Mouse (Mus musculus) E14TG2a.4 (cell line): ENCODE results near the gene Elob.

ENCODE experiments used
- CTCF ChIP-seq: conservative IDR thresholded peaks from 2 replicates; pipeline ENCODE4 v1.5.1; 2014; ENCODE audit warnings: low read length
- POU5F1 ChIP-seq: IDR thresholded peaks from 2 replicates; pipeline ENCODE4 v1.6.1; 2014; ENCODE audit warnings: low read length, borderline replicate concordance

- TF ChIP-seq CTCF (no peak), POU5F1 (no peak)
Observed at GRCm38 (mm10) chr17:23862926-23863325, 34.0 kb upstream of the Elob start.
